Comparison of ENCODE assay signal across 8 mouse cellular contexts in genomic region chr10:86972503-86972826, GRCm38 (mm10). TPM values are rescaled to one million over a fixed set of nuclear protein-coding genes. Genes with fewer than 3 reads are reported as not detected.
DNase-seq lines count a peak whose midpoint lies in the region; ATAC-seq and TF ChIP-seq lines count a peak whose summit lies in the region.

No protein-coding gene starts in this region.

- H3K4me1 ChIP-seq in heart, embryonic 11.5 days (ENCODE audit: control insufficient read depth, insufficient read depth, low read length), result peaks cover 8% of the 10 kb centered on the region
- no peaks in the 10 kb centered on the region for H3K4me1 ChIP-seq in stomach, embryonic 14.5 days (ENCODE audit: control insufficient read depth, insufficient read depth, low read length)
- no peaks in the 10 kb centered on the region for H3K4me1 ChIP-seq in stomach, postnatal 0 days (replicated peaks; ENCODE audit: control insufficient read depth, insufficient read depth)
- H3K4me1 ChIP-seq in liver, embryonic 13.5 days (replicated peaks), result no peaks in the 10 kb centered on the region

- 34% methylated on average over 7 of the region's 7 CpGs for WGBS in heart, embryonic 11.5 days (ENCODE audit: insufficient replicate concordance)
- 29% methylated on average over 7 of the region's 7 CpGs for WGBS in stomach, embryonic 14.5 days
- 30% methylated on average over 7 of the region's 7 CpGs for WGBS in stomach, postnatal 0 days
- WGBS in liver, embryonic 13.5 days (ENCODE audit: insufficient replicate concordance), result 35% methylated on average over 7 of the region's 7 CpGs

- peak overlapping the region; percentile 48 for H3K4me2 ChIP-seq in heart, embryonic 11.5 days
- H3K4me2 ChIP-seq in stomach, embryonic 14.5 days (replicated peaks; ENCODE audit: low read depth, low read length), result 0 out of 2 replicates have a peak overlapping the region, but pooled peaks have one; percentile 21
- H3K4me2 ChIP-seq in stomach, postnatal 0 days (replicated peaks; ENCODE audit: low read depth), result no peak overlapping the region
- peak overlapping the region; percentile 39 for H3K4me2 ChIP-seq in liver, embryonic 13.5 days

- no peak for ATAC-seq in heart, embryonic 11.5 days (replicated peaks; ENCODE audit: insufficient number of reproducible peaks, low FRiP score, low TSS enrichment)
- ATAC-seq in stomach, embryonic 14.5 days (ENCODE audit: insufficient number of reproducible peaks, insufficient read depth, low FRiP score, low read depth), result no peak
- no peak for ATAC-seq in stomach, postnatal 0 days (ENCODE audit: low FRiP score, low TSS enrichment)
- ATAC-seq in liver, embryonic 13.5 days (ENCODE audit: low read depth), result peak; percentile 70

- H3K9ac ChIP-seq in heart, embryonic 11.5 days (ENCODE audit: low read depth, low read length), result no peak overlapping the region
- no peak overlapping the region for H3K9ac ChIP-seq in stomach, embryonic 14.5 days (replicated peaks; ENCODE audit: low read depth, low read length)
- H3K9ac ChIP-seq in stomach, postnatal 0 days (ENCODE audit: low read length), result no peak overlapping the region
- no peak overlapping the region for H3K9ac ChIP-seq in liver, embryonic 13.5 days

- TF ChIP-seq EP300 in stomach, postnatal 0 days (optimal IDR thresholded peaks at IDR 0.05), result no peak

- no peaks in the 10 kb centered on the region for H3K36me3 ChIP-seq in heart, embryonic 11.5 days (ENCODE audit: control insufficient read depth, insufficient read depth, low read length)
- H3K36me3 ChIP-seq in stomach, embryonic 14.5 days (ENCODE audit: control insufficient read depth, insufficient read depth, low read length), result no peaks in the 10 kb centered on the region
- no peaks in the 10 kb centered on the region for H3K36me3 ChIP-seq in stomach, postnatal 0 days (ENCODE audit: control insufficient read depth, insufficient read depth, low read length)
- H3K36me3 ChIP-seq in liver, embryonic 13.5 days, result no peaks in the 10 kb centered on the region

- no peak overlapping the region for H3K4me3 ChIP-seq in heart, embryonic 11.5 days (ENCODE audit: low read depth, low read length)
- no peak overlapping the region for H3K4me3 ChIP-seq in stomach, embryonic 14.5 days (ENCODE audit: low read depth, low read length)
- H3K4me3 ChIP-seq in stomach, postnatal 0 days (ENCODE audit: low read depth, low read length), result no peak overlapping the region
- H3K4me3 ChIP-seq in liver, embryonic 13.5 days (replicated peaks), result 0 out of 2 replicates have a peak overlapping the region, but pooled peaks have one; percentile 11

- intact Hi-C loops in gastrocnemius, postnatal 14 days (cut with DNase I; ENCODE audit: low total_unique reads), result no loop called here

- H3K9me3 ChIP-seq in heart, embryonic 11.5 days (replicated peaks; ENCODE audit: control insufficient read depth, low read length), result no peaks in the 10 kb centered on the region
- no peaks in the 10 kb centered on the region for H3K9me3 ChIP-seq in stomach, embryonic 14.5 days (ENCODE audit: control insufficient read depth, low read depth, low read length)
- H3K9me3 ChIP-seq in stomach, postnatal 0 days (ENCODE audit: control insufficient read depth, low read length), result no peaks in the 10 kb centered on the region
- no peaks in the 10 kb centered on the region for H3K9me3 ChIP-seq in liver, embryonic 13.5 days (replicated peaks)

- H3K27ac ChIP-seq in heart, embryonic 11.5 days (ENCODE audit: low read depth, low read length), result no peak overlapping the region
- H3K27ac ChIP-seq in stomach, embryonic 14.5 days (ENCODE audit: low read length), result no peak overlapping the region
- H3K27ac ChIP-seq in stomach, postnatal 0 days (replicated peaks), result no peak overlapping the region
- no peak overlapping the region for H3K27ac ChIP-seq in liver, embryonic 13.5 days

- no peak for TF ChIP-seq CTCF in stomach, postnatal 0 days (IDR thresholded peaks at IDR 0.05; ENCODE audit: low read depth)

- no peak for DNase-seq in heart, adult 18-20 months
- DNase-seq in stomach, postnatal 0 days (ENCODE audit: low spot score), result no peak
- no peak for DNase-seq in liver, embryonic 13.5 days
- no peak for DNase-seq in spleen, postnatal 4 days (ENCODE audit: low spot score in 2 of 2)
- no peak for DNase-seq in left cerebral cortex, adult 9 months (ENCODE audit: low spot score in 2 of 2)
- no peak for DNase-seq in gastrocnemius, postnatal 14 days

- H3K27me3 ChIP-seq in heart, embryonic 11.5 days (ENCODE audit: control insufficient read depth, insufficient read depth, low read length), result peaks cover 18% of the 10 kb centered on the region
- H3K27me3 ChIP-seq in stomach, embryonic 14.5 days (ENCODE audit: control insufficient read depth, insufficient read depth, low read length), result no peaks in the 10 kb centered on the region
- H3K27me3 ChIP-seq in stomach, postnatal 0 days (ENCODE audit: control insufficient read depth, insufficient read depth, low read length), result no peaks in the 10 kb centered on the region
- H3K27me3 ChIP-seq in liver, embryonic 13.5 days, result no peaks in the 10 kb centered on the region

RNA-seq across cellular contexts. Expression of gene Stab2, which starts 35.4 kb away (rescaled TPM):
- 0.41 and 1.5 TPM in 2 replicates for polyA plus RNA-seq in heart, embryonic 11.5 days (2014; fragmentation: Nextera tagmentation; extraction: Ambion mirVana)
- 1 to 10 TPM in 1 of 2 experiments, under 1 TPM in 1; 0.25 to 1.9 TPM for total RNA-seq in heart, adult 18-20 months (2021)
- 0.74 and 1.1 TPM in 2 replicates for polyA plus RNA-seq in stomach, embryonic 14.5 days (2014; fragmentation: Nextera tagmentation; extraction: Ambion mirVana)
- polyA plus RNA-seq in stomach, postnatal 0 days (2015; fragmentation: Nextera tagmentation; extraction: Ambion mirVana), result 0.17 and 0.31 TPM in 2 replicates
- polyA plus RNA-seq in liver, embryonic 13.5 days (2015; fragmentation: Nextera tagmentation; extraction: Ambion mirVana), result 16.3 and 19.0 TPM in 2 replicates
- under 1 TPM; 0.66 to 0.91 TPM for total RNA-seq in gastrocnemius, postnatal 14 days (2021)
